Mouse (Mus musculus): ENCODE measurements at regions not wholly inside any gene's neighbourhood (a gene's known extent, or its start where the extent isn't known, plus 50 kb on each side); places are given as distances from the start of the nearest gene placed in this dataset.

GRCm38 (mm10) chr6:140368354-140369069, 55.3 kb upstream of the Plekha5 start:
- no peak for DNase-seq (ENCODE audit: low spot score in 2 of 2)

GRCm38 (mm10) chr6:140367303-140367702, 56.6 kb upstream of the Plekha5 start:
- DNase-seq (ENCODE audit: low spot score in 2 of 2), result no peak

- DNase-seq (ENCODE audit: low spot score in 2 of 2), result no peak
Measured at GRCm38 (mm10) chr6:140366791-140367190, 57.1 kb upstream of the Plekha5 start.

- peak; percentile 20 to 66 for DNase-seq (ENCODE audit: low spot score in 2 of 2)
Measured at GRCm38 (mm10) chr6:140360996-140361395, 62.9 kb upstream of the Plekha5 start.

- DNase-seq (ENCODE audit: low spot score in 2 of 2), result no peak
Measured at GRCm38 (mm10) chr6:140357901-140358300, 66.0 kb upstream of the Plekha5 start.

- no peak for DNase-seq (ENCODE audit: low spot score in 2 of 2)
Measured at GRCm38 (mm10) chr6:140357300-140357699, 66.6 kb upstream of the Plekha5 start.

GRCm38 (mm10) chr6:140354082-140354481, 69.8 kb upstream of the Plekha5 start:
- DNase-seq (ENCODE audit: low spot score in 2 of 2), result no peak

- DNase-seq (ENCODE audit: low spot score in 2 of 2), result no peak
Measured at GRCm38 (mm10) chr6:140353610-140354009, 70.2 kb upstream of the Plekha5 start.

GRCm38 (mm10) chr6:140351365-140352095, 72.3 kb upstream of the Plekha5 start:
- DNase-seq (ENCODE audit: low spot score in 2 of 2), result no peak

- no peak for DNase-seq (ENCODE audit: low spot score in 2 of 2)
Measured at GRCm38 (mm10) chr6:140348578-140348977, 75.3 kb upstream of the Plekha5 start.

- no peak for DNase-seq (ENCODE audit: low spot score in 2 of 2)
Measured at GRCm38 (mm10) chr6:140346929-140347328, 76.9 kb upstream of the Plekha5 start.

- DNase-seq (ENCODE audit: low spot score in 2 of 2), result no peak
Measured at GRCm38 (mm10) chr6:140343638-140344037, 80.2 kb upstream of the Plekha5 start.

- DNase-seq (ENCODE audit: low spot score in 2 of 2), result no peak
Measured at GRCm38 (mm10) chr6:140342881-140343280, 81.0 kb upstream of the Plekha5 start.

GRCm38 (mm10) chr6:140339731-140340130, 84.1 kb upstream of the Plekha5 start:
- no peak for DNase-seq (ENCODE audit: low spot score in 2 of 2)

GRCm38 (mm10) chr6:140337897-140338749, 85.7 kb upstream of the Plekha5 start:
- DNase-seq (ENCODE audit: low spot score in 2 of 2), result no peak

GRCm38 (mm10) chr6:140337083-140337491, 86.8 kb upstream of the Plekha5 start:
- DNase-seq (ENCODE audit: low spot score in 2 of 2), result no peak

GRCm38 (mm10) chr6:140336414-140336941, 87.4 kb upstream of the Plekha5 start:
- DNase-seq (ENCODE audit: low spot score in 2 of 2), result no peak

GRCm38 (mm10) chr6:140333397-140333796, 90.5 kb upstream of the Plekha5 start:
- no peak for DNase-seq (ENCODE audit: low spot score in 2 of 2)

- no peak for DNase-seq (ENCODE audit: low spot score in 2 of 2)
Measured at GRCm38 (mm10) chr6:140308641-140309040, 115.2 kb upstream of the Plekha5 start.

- DNase-seq (ENCODE audit: low spot score in 2 of 2), result no peak
Measured at GRCm38 (mm10) chr6:140306811-140307558, 116.9 kb upstream of the Plekha5 start.

GRCm38 (mm10) chr6:140304105-140304504, 119.7 kb upstream of the Plekha5 start:
- DNase-seq (ENCODE audit: low spot score in 2 of 2), result no peak

Data from left cerebral cortex, adult 8-10 months (tissue).